Mouse (Mus musculus): ENCODE results near the gene Ak1. TPM values are rescaled to one million over a fixed set of nuclear protein-coding genes. Genes with fewer than 3 reads are reported as not detected.
A peak's percentile ranks its signal among the peaks of the same experiment; 100 is the strongest.

Ak1 gene
- polyA plus RNA-seq, 1 experiment from 2014 or later: 25.5 TPM

DNA sequence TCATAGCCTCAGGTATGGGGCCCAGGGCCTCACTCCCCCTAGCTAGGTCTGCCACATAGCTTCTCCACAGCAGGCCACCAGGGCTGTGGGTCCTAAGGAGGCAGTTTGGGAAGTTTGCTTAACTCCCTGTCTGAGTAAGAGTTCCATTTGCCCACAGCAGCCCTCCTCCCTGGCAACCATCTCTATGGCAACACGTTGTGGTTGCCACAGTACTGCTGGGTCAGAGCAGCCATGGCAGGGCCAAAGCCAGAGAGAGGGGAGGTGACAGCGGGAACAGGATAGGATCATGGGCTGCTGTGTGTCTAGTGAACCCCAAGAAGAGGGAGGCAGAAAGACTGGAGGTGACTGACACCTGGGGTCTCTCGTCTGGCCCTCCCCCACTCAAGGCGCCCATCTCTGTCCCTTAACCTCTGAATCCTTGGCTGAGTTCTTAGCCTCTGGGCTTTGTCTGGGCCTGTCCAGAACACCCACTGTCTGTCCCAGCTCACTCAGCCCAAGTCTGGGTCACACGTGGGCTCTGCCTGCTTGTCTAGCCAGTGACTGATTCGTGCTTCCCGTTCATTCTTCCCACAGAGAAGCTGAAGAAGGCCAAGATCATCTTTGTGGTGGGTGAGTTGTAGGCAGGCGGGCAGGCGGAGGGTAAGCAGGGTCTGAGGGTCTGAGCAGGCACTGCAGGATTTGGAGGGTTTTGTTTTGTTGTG lies 7.9 kb downstream of the Ak1 start:
- no peaks in the 10 kb centered on the region for H3K36me3 ChIP-seq (ENCODE audit: control insufficient read depth, insufficient read depth, low read length)
- H3K4me2 ChIP-seq (replicated peaks; ENCODE audit: low read depth, low read length): 0 out of 2 replicates have a peak overlapping the region, but pooled peaks have one; percentile 5
- H3K9ac ChIP-seq (ENCODE audit: low read depth, low read length): no peak overlapping the region
- H3K27ac ChIP-seq (ENCODE audit: low read depth, low read length): no peak overlapping the region
- ATAC-seq (ENCODE audit: low FRiP score, low TSS enrichment): peak; percentile 28; the same call in 1 of the 2 replicates
- H3K4me1 ChIP-seq (ENCODE audit: control insufficient read depth, insufficient read depth, low read length): peaks cover 48% of the 10 kb centered on the region
- no peak overlapping the region for H3K4me3 ChIP-seq (ENCODE audit: low read length)
- 39% methylated on average over 9 of the region's 9 CpGs for WGBS
- H3K9me3 ChIP-seq (ENCODE audit: control insufficient read depth, low read length): no peaks in the 10 kb centered on the region
- no peaks in the 10 kb centered on the region for H3K27me3 ChIP-seq (ENCODE audit: control insufficient read depth, insufficient read depth, low read length)

DNA sequence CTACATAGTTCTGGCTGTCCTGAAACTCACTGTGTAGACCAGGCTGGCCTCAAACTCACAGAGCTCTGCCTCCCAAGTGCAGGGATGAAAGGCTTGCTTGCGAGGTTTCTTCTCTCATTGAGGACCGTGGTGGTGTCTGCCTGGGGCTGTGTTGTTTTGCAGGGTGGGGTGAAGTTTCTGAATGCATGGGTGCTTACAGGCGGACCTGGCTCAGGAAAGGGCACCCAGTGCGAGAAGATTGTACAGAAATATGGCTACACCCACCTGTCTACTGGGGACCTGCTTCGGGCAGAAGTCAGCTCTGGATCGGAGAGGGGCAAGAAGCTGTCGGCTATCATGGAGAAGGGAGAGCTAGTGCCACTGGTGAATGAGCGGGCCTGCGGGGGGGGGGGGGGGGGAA lies 8.5 kb downstream of the Ak1 start:
- no peaks in the 10 kb centered on the region for H3K9me3 ChIP-seq (ENCODE audit: control insufficient read depth, low read length)
- H3K36me3 ChIP-seq (ENCODE audit: control insufficient read depth, insufficient read depth, low read length): no peaks in the 10 kb centered on the region
- no peak overlapping the region for H3K27ac ChIP-seq (ENCODE audit: low read depth, low read length)
- 83% methylated on average over 8 of the region's 9 CpGs for WGBS
- H3K9ac ChIP-seq (ENCODE audit: low read depth, low read length): no peak overlapping the region
- H3K4me3 ChIP-seq (ENCODE audit: low read length): no peak overlapping the region
- ATAC-seq (ENCODE audit: low FRiP score, low TSS enrichment): no peak
- H3K27me3 ChIP-seq (ENCODE audit: control insufficient read depth, insufficient read depth, low read length): no peaks in the 10 kb centered on the region
- H3K4me2 ChIP-seq (replicated peaks; ENCODE audit: low read depth, low read length): no peak overlapping the region
- H3K4me1 ChIP-seq (ENCODE audit: control insufficient read depth, insufficient read depth, low read length): peaks cover 43% of the 10 kb centered on the region

DNA sequence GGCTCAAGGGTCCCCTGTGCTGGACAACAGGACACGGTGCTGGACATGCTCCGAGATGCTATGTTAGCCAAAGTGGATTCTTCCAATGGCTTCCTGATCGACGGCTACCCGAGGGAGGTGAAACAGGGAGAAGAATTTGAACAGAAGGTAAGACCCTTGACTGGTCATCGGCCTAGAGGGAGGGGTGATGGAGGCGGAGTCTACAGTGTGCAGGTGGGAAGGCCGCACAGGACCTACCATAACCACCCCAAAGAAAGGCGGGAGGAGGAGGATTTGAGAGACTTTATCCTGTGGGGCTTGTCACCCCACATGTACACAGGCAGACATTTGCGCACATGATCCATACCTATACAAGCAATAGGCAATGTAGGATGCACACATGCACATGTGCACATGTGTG lies 9.5 kb downstream of the Ak1 start:
- WGBS: 85% methylated on average over 10 of the region's 10 CpGs
- Histone ChIP-seq H3K4me1 (ENCODE audit: control insufficient read depth, insufficient read depth, low read length) (peaks cover 33% of the 10 kb centered on the region), H3K9me3 (ENCODE audit: control insufficient read depth, low read length) (no peaks in the 10 kb centered on the region), H3K9ac (ENCODE audit: low read depth, low read length) (no peak overlapping the region), H3K4me2 (replicated peaks; ENCODE audit: low read depth, low read length) (no peak overlapping the region), H3K27ac (ENCODE audit: low read depth, low read length) (no peak overlapping the region), H3K4me3 (ENCODE audit: low read length) (no peak overlapping the region), H3K36me3 (ENCODE audit: control insufficient read depth, insufficient read depth, low read length) (no peaks in the 10 kb centered on the region), H3K27me3 (ENCODE audit: control insufficient read depth, insufficient read depth, low read length) (no peaks in the 10 kb centered on the region)
- no peak for ATAC-seq (ENCODE audit: low FRiP score, low TSS enrichment)

- H3K27ac ChIP-seq (ENCODE audit: low read depth, low read length): no peak overlapping the region
- no peak overlapping the region for H3K4me3 ChIP-seq (ENCODE audit: low read length)
- WGBS: 51% methylated on average over 7 of the region's 7 CpGs
- H3K27me3 ChIP-seq (ENCODE audit: control insufficient read depth, insufficient read depth, low read length): no peaks in the 10 kb centered on the region
- H3K9ac ChIP-seq (ENCODE audit: low read depth, low read length): no peak overlapping the region
- ATAC-seq (ENCODE audit: low FRiP score, low TSS enrichment): peak; percentile 61
- no peaks in the 10 kb centered on the region for H3K9me3 ChIP-seq (ENCODE audit: control insufficient read depth, low read length)
- H3K36me3 ChIP-seq (ENCODE audit: control insufficient read depth, insufficient read depth, low read length): no peaks in the 10 kb centered on the region
- H3K4me1 ChIP-seq (ENCODE audit: control insufficient read depth, insufficient read depth, low read length): peaks cover 25% of the 10 kb centered on the region
- no peak overlapping the region for H3K4me2 ChIP-seq (replicated peaks; ENCODE audit: low read depth, low read length)
Observed at GRCm38 (mm10) chr2:32631737-32632394, 10.3 kb downstream of the Ak1 start.

DNA sequence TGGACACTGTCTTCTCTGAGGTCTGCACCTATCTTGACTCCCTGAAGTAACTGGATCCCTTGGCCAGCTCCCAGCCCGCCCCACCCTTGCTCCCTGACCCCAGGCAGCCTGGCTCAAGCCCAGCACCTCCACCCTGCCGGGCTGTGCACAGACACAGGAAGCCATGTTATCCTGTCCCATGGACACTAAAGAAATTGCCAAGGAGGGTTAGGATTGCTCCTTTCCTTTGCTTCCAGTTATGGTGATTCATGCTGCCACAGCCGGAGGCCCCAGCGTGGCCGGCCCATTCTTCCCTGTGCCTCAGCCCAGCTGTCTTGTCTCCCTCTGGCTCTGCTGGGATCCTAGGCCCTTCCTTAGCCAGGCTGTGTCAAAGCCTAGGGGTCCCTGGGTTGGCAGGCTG lies 12.1 kb downstream of the Ak1 start:
- Histone ChIP-seq H3K9me3 (ENCODE audit: control insufficient read depth, low read length) (no peaks in the 10 kb centered on the region), H3K36me3 (ENCODE audit: control insufficient read depth, insufficient read depth, low read length) (no peaks in the 10 kb centered on the region), H3K4me2 (replicated peaks; ENCODE audit: low read depth, low read length) (no peak overlapping the region), H3K4me3 (ENCODE audit: low read length) (no peak overlapping the region), H3K27ac (ENCODE audit: low read depth, low read length) (peak overlapping the region; percentile 47; the same call in 1 of the 2 replicates), H3K4me1 (ENCODE audit: control insufficient read depth, insufficient read depth, low read length) (peaks cover 26% of the 10 kb centered on the region), H3K27me3 (ENCODE audit: control insufficient read depth, insufficient read depth, low read length) (no peaks in the 10 kb centered on the region), H3K9ac (ENCODE audit: low read depth, low read length) (0 out of 2 replicates have a peak overlapping the region, but pooled peaks have one; percentile 18)
- 45% methylated on average over 5 of the region's 5 CpGs for WGBS
- no peak for ATAC-seq (ENCODE audit: low FRiP score, low TSS enrichment)

GRCm38 (mm10) chr2:32634277-32635105 lies 12.9 kb downstream of the Ak1 start:
- Histone ChIP-seq H3K9ac (ENCODE audit: low read depth, low read length) (no peak overlapping the region), H3K36me3 (ENCODE audit: control insufficient read depth, insufficient read depth, low read length) (no peaks in the 10 kb centered on the region), H3K4me3 (ENCODE audit: low read length) (no peak overlapping the region), H3K4me1 (ENCODE audit: control insufficient read depth, insufficient read depth, low read length) (peaks cover 17% of the 10 kb centered on the region), H3K27me3 (ENCODE audit: control insufficient read depth, insufficient read depth, low read length) (no peaks in the 10 kb centered on the region), H3K4me2 (replicated peaks; ENCODE audit: low read depth, low read length) (no peak overlapping the region), H3K9me3 (ENCODE audit: control insufficient read depth, low read length) (no peaks in the 10 kb centered on the region), H3K27ac (ENCODE audit: low read depth, low read length) (no peak overlapping the region)
- no peak for ATAC-seq (ENCODE audit: low FRiP score, low TSS enrichment)
- WGBS: 90% methylated on average over 10 of the region's 10 CpGs

DNA sequence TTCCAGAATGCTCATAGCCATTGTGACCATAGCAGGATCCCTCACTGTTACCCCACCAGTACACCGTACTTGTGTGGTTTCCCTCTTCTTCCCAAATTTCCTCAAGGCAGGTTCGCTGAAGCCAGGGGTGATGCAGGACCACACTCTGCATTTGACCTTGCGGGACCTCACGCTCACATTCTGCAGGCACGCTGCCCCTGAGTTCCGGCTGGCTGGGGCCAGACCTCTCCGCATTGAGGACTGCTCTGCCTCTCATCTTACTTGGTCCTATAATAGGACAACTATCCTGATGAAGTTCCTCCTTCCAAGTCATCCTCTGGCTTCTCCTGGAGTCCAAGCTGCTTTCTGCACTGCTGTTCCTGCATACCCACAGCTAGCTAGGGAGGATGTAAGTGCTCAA lies 15.1 kb downstream of the Ak1 start:
- H3K4me1 ChIP-seq (ENCODE audit: control insufficient read depth, insufficient read depth, low read length): peaks cover 16% of the 10 kb centered on the region
- H3K27ac ChIP-seq (ENCODE audit: low read depth, low read length): peak overlapping the region; percentile 21; the same call in 1 of the 2 replicates

DNA sequence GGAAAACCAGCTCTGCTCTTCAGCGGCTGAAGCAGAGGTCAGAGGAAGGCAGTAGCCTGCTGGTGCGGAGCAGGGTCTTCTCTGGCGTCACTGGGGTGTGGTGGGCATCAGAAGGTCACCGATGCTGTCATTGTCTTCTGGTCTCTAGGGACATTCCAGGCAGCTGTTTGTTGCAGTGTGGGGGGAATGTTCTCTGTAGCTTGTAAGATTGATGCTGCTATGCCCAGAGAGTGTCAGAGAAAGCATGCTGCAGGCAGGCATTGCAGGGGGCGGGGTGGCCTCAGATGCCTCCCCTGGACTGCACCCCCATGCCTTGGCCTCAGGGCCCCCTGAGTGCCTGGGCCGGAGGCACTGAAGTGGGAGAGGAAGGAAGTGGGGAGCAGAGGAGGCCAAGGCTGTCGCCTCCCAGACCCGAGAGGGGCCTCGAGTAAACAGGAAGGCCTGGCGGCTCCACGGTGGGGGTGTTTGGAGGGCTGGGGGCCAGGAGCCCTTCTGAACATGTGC lies 16.3 kb downstream of the Ak1 start:
- ATAC-seq (ENCODE audit: low FRiP score, low TSS enrichment): peak; percentile 71
- peak overlapping the region; percentile 71 for H3K27ac ChIP-seq (ENCODE audit: low read depth, low read length)
- no peaks in the 10 kb centered on the region for H3K27me3 ChIP-seq (ENCODE audit: control insufficient read depth, insufficient read depth, low read length)
- H3K4me2 ChIP-seq (replicated peaks; ENCODE audit: low read depth, low read length): 0 out of 2 replicates have a peak overlapping the region, but pooled peaks have one; percentile 1
- no peaks in the 10 kb centered on the region for H3K9me3 ChIP-seq (ENCODE audit: control insufficient read depth, low read length)
- H3K4me1 ChIP-seq (ENCODE audit: control insufficient read depth, insufficient read depth, low read length): peaks cover 16% of the 10 kb centered on the region
- WGBS: 12% methylated on average over 11 of the region's 11 CpGs
- H3K9ac ChIP-seq (ENCODE audit: low read depth, low read length): no peak overlapping the region
- H3K36me3 ChIP-seq (ENCODE audit: control insufficient read depth, insufficient read depth, low read length): no peaks in the 10 kb centered on the region
- no peak overlapping the region for H3K4me3 ChIP-seq (ENCODE audit: low read length)

More for the DNA sequence above, 15.1 kb downstream of the Ak1 start:
- 71% methylated on average over 7 of the region's 7 CpGs for WGBS
- Histone ChIP-seq H3K27me3 (ENCODE audit: control insufficient read depth, insufficient read depth, low read length) (no peaks in the 10 kb centered on the region), H3K9ac (ENCODE audit: low read depth, low read length) (no peak overlapping the region), H3K4me3 (ENCODE audit: low read length) (no peak overlapping the region), H3K36me3 (ENCODE audit: control insufficient read depth, insufficient read depth, low read length) (no peaks in the 10 kb centered on the region), H3K4me2 (replicated peaks; ENCODE audit: low read depth, low read length) (no peak overlapping the region), H3K9me3 (ENCODE audit: control insufficient read depth, low read length) (no peaks in the 10 kb centered on the region)
- ATAC-seq (ENCODE audit: low FRiP score, low TSS enrichment): no peak
